Mouse (Mus musculus) stomach, embryonic 15.5 days (tissue): ENCODE measurements at regions not wholly inside any gene's neighbourhood (a gene's known extent, or its start where the extent isn't known, plus 50 kb on each side); places are given as distances from the start of the nearest gene placed in this dataset.
A peak's percentile ranks its signal among the peaks of the same experiment; 100 is the strongest.

Source experiments
- ATAC-seq: fragments of 200-750 bp; cut with Nextera tagmentation; 2 replicates; pipeline ENCODE4 v1.8.0; 2017; ENCODE audit warnings: low read depth, moderate number of reproducible peaks, moderate TSS enrichment; ENCODE audit not compliant: insufficient read depth, low FRiP score
- H3K27ac ChIP-seq: fragments of 300-500 bp; sonication (generic); 2 replicates; pipeline ENCODE4 v1.5.1; 2015; ENCODE audit warnings: mild to moderate bottlenecking, inconsistent platforms
- H3K27me3 ChIP-seq: fragments of 300-500 bp; sonication (generic); replicated peaks from 2 replicates; pipeline ENCODE4 v1.6.1; 2015; ENCODE audit warnings: inconsistent platforms
- H3K36me3 ChIP-seq: fragments of 300-500 bp; sonication (generic); 2 replicates; pipeline ENCODE4 v1.6.1; 2015; ENCODE audit warnings: inconsistent platforms
- H3K4me1 ChIP-seq: fragments of 300-500 bp; sonication (generic); 2 replicates; pipeline ENCODE4 v1.6.1; 2015; ENCODE audit warnings: inconsistent platforms
- H3K4me2 ChIP-seq: fragments of 300-500 bp; sonication (generic); 2 replicates; pipeline ENCODE4 v1.6.1; 2015; ENCODE audit warnings: mild to moderate bottlenecking, inconsistent platforms
- H3K4me3 ChIP-seq: fragments of 300-500 bp; sonication (generic); replicated peaks from 2 replicates; pipeline ENCODE4 v1.5.1; 2015; ENCODE audit warnings: inconsistent platforms
- H3K9ac ChIP-seq: fragments of 300-500 bp; sonication (generic); 2 replicates; pipeline ENCODE4 v1.6.1; 2015; ENCODE audit warnings: inconsistent platforms
- H3K9me3 ChIP-seq: fragments of 300-500 bp; sonication (generic); 2 replicates; pipeline ENCODE4 v1.6.1; 2016; ENCODE audit warnings: inconsistent platforms
- WGBS: fragments of 180-500 bp; shearing (Covaris S2); methylation state at CpG from one replicate; pipeline ENCODE4 v1.1.7; 2015; 5-methylcytosine and 5-hydroxymethylcytosine counted together

- peak; percentile 28; the same call in 1 of the 2 replicates for ATAC-seq
- Histone ChIP-seq H3K4me3 (no peak overlapping the region), H3K9me3 (no peaks in the 10 kb centered on the region), H3K4me1 (no peaks in the 10 kb centered on the region), H3K36me3 (no peaks in the 10 kb centered on the region), H3K4me2 (no peak overlapping the region), H3K27me3 (no peaks in the 10 kb centered on the region), H3K27ac (no peak overlapping the region), H3K9ac (no peak overlapping the region)
- 55% methylated on average over 3 of the region's 3 CpGs for WGBS
Measured at GRCm38 (mm10) chr8:4411126-4411525, 81.7 kb upstream of the Cers4 start.

GRCm38 (mm10) chr8:4411836-4412235 is 81.0 kb upstream of the Cers4 start:
- ATAC-seq: no peak
- Histone ChIP-seq H3K27ac (no peak overlapping the region), H3K27me3 (no peaks in the 10 kb centered on the region), H3K9me3 (no peaks in the 10 kb centered on the region), H3K9ac (no peak overlapping the region), H3K4me2 (no peak overlapping the region), H3K4me1 (no peaks in the 10 kb centered on the region), H3K36me3 (no peaks in the 10 kb centered on the region), H3K4me3 (no peak overlapping the region)
- 76% methylated on average over 2 of the region's 2 CpGs for WGBS

- H3K4me3 ChIP-seq: no peak overlapping the region
- no peak for ATAC-seq
- H3K9me3 ChIP-seq: no peaks in the 10 kb centered on the region
- H3K27ac ChIP-seq: no peak overlapping the region
- no peaks in the 10 kb centered on the region for H3K36me3 ChIP-seq
- H3K9ac ChIP-seq: no peak overlapping the region
- no peak overlapping the region for H3K4me2 ChIP-seq
- H3K27me3 ChIP-seq: no peaks in the 10 kb centered on the region
- no peaks in the 10 kb centered on the region for H3K4me1 ChIP-seq
- WGBS: 49% methylated on average over 6 of the region's 6 CpGs
Measured at GRCm38 (mm10) chr8:4413206-4413605, 79.6 kb upstream of the Cers4 start.

- peak; percentile 60; the same call in 1 of the 2 replicates for ATAC-seq
- no peaks in the 10 kb centered on the region for H3K4me1 ChIP-seq
- WGBS: 32% methylated on average over 4 of the region's 4 CpGs
Measured at GRCm38 (mm10) chr8:4413764-4414163, 79.1 kb upstream of the Cers4 start.

GRCm38 (mm10) chr8:4417141-4417540 is 75.7 kb upstream of the Cers4 start:
- H3K36me3 ChIP-seq: no peaks in the 10 kb centered on the region
- H3K9ac ChIP-seq: no peak overlapping the region
- no peaks in the 10 kb centered on the region for H3K4me1 ChIP-seq
- no peak overlapping the region for H3K4me2 ChIP-seq
- ATAC-seq: no peak
- WGBS: 72% methylated on average over 3 of the region's 3 CpGs
- no peaks in the 10 kb centered on the region for H3K9me3 ChIP-seq
- H3K27ac ChIP-seq: no peak overlapping the region
- no peaks in the 10 kb centered on the region for H3K27me3 ChIP-seq
- no peak overlapping the region for H3K4me3 ChIP-seq

More at GRCm38 (mm10) chr8:4413764-4414163, 79.1 kb upstream of the Cers4 start:
- no peaks in the 10 kb centered on the region for H3K36me3 ChIP-seq
- no peaks in the 10 kb centered on the region for H3K27me3 ChIP-seq
- no peaks in the 10 kb centered on the region for H3K9me3 ChIP-seq
- H3K9ac ChIP-seq: no peak overlapping the region
- no peak overlapping the region for H3K4me3 ChIP-seq
- H3K27ac ChIP-seq: no peak overlapping the region
- no peak overlapping the region for H3K4me2 ChIP-seq

GRCm38 (mm10) chr8:4433161-4433560 is 59.7 kb upstream of the Cers4 start:
- no peak for ATAC-seq
- 73% methylated on average over 2 of the region's 2 CpGs for WGBS
- Histone ChIP-seq H3K27ac (no peak overlapping the region), H3K27me3 (no peaks in the 10 kb centered on the region), H3K9me3 (no peaks in the 10 kb centered on the region), H3K9ac (no peak overlapping the region), H3K4me2 (no peak overlapping the region), H3K4me3 (no peak overlapping the region), H3K36me3 (no peaks in the 10 kb centered on the region), H3K4me1 (no peaks in the 10 kb centered on the region)

GRCm38 (mm10) chr8:4436546-4436945 is 56.3 kb upstream of the Cers4 start:
- ATAC-seq: no peak
- Histone ChIP-seq H3K4me1 (no peaks in the 10 kb centered on the region), H3K9ac (no peak overlapping the region), H3K4me2 (no peak overlapping the region), H3K36me3 (no peaks in the 10 kb centered on the region), H3K9me3 (no peaks in the 10 kb centered on the region), H3K4me3 (no peak overlapping the region), H3K27me3 (no peaks in the 10 kb centered on the region), H3K27ac (no peak overlapping the region)
- 89% methylated on average over 3 of the region's 3 CpGs for WGBS
